Comparison of ENCODE assay signal across 10 mouse cellular contexts in genomic region chr6:113908066-113908465, GRCm38 (mm10).
DNase-seq lines count a peak whose midpoint lies in the region; ATAC-seq and TF ChIP-seq lines count a peak whose summit lies in the region.
"Had no signal": no experiment of that assay in that cellular context is flagged by ENCODE, and none has a peak within 500 bp of the region (broad histone marks: within the 10 kb centered on the region; RNA-seq: fewer than 3 reads in every experiment).

No protein-coding gene starts in this region.

- intact Hi-C loops in gastrocnemius, adult 2 months (cut with DNase I), result no loop called here
- intact Hi-C loops in gastrocnemius, postnatal 14 days (cut with DNase I; ENCODE audit: low total_unique reads), result no loop called here
- intact Hi-C loops in left cerebral cortex, postnatal 4 days (cut with DNase I), result no loop called here

- no peak overlapping the region for H3K4me2 ChIP-seq in forebrain, embryonic 12.5 days
- H3K4me2 ChIP-seq: limb, embryonic 13.5 days; midbrain, embryonic 13.5 days had no signal

- peak; percentile 59 for ATAC-seq in cerebellum, adult (ENCODE audit: insufficient number of reproducible peaks, low FRiP score, low TSS enrichment)
- no peak for ATAC-seq in forebrain, embryonic 12.5 days (ENCODE audit: low FRiP score)
- ATAC-seq: midbrain, embryonic 13.5 days had no signal

- no peaks in the 10 kb centered on the region for H3K4me1 ChIP-seq in forebrain, embryonic 12.5 days
- H3K4me1 ChIP-seq: limb, embryonic 13.5 days had no signal

- H3K9ac ChIP-seq in forebrain, embryonic 12.5 days, result no peak overlapping the region
- H3K9ac ChIP-seq: limb, embryonic 13.5 days; midbrain, embryonic 13.5 days had no signal

- no peak for DNase-seq in gastrocnemius, adult 2 months
- no peak for DNase-seq in gastrocnemius, postnatal 14 days
- peak; percentile 34 for DNase-seq in left cerebral cortex, postnatal 4 days
- no peak for DNase-seq in left cerebral cortex, adult 11 months (ENCODE audit: low spot score)
- peak; percentile 19 for DNase-seq in embryo, embryonic 11 days
- no peak for DNase-seq in ovary, adult 18-20 months (ENCODE audit: low spot score)

- peaks cover 3% of the 10 kb centered on the region; the same call in 1 of the 2 replicates for H3K27me3 ChIP-seq in forebrain, embryonic 12.5 days
- H3K27me3 ChIP-seq: midbrain, embryonic 13.5 days had no signal

- TF ChIP-seq CTCF in gastrocnemius, adult 2 months (IDR thresholded peaks at IDR 0.05), result peak; percentile 46

- no peak overlapping the region for H3K4me3 ChIP-seq in gastrocnemius, adult 2 months
- H3K4me3 ChIP-seq in forebrain, embryonic 12.5 days (replicated peaks), result no peak overlapping the region
- H3K4me3 ChIP-seq: limb, embryonic 13.5 days; midbrain, embryonic 13.5 days had no signal

- H3K9me3 ChIP-seq in forebrain, embryonic 12.5 days, result no peaks in the 10 kb centered on the region
- H3K9me3 ChIP-seq: limb, embryonic 13.5 days; midbrain, embryonic 13.5 days had no signal

- no peak overlapping the region for H3K27ac ChIP-seq in gastrocnemius, adult 2 months
- no peak overlapping the region for H3K27ac ChIP-seq in forebrain, embryonic 12.5 days
- H3K27ac ChIP-seq: limb, embryonic 13.5 days; midbrain, embryonic 13.5 days had no signal

- no peaks in the 10 kb centered on the region for H3K36me3 ChIP-seq in forebrain, embryonic 12.5 days (replicated peaks)
- H3K36me3 ChIP-seq: limb, embryonic 13.5 days; midbrain, embryonic 13.5 days had no signal

Comparison
In these comparisons a context has a peak if more than half of its experiments do, and no peak if none do; other contexts are left out.
1. DNase-seq: peak in left cerebral cortex, postnatal 4 days (single experiment) and embryo, embryonic 11 days (single experiment); none in gastrocnemius, adult 2 months (single experiment), gastrocnemius, postnatal 14 days (single experiment), left cerebral cortex, adult 11 months (single experiment) and ovary, adult 18-20 months (single experiment).